24 mouse cellular contexts compared by ENCODE assay signal in the genomic region with DNA sequence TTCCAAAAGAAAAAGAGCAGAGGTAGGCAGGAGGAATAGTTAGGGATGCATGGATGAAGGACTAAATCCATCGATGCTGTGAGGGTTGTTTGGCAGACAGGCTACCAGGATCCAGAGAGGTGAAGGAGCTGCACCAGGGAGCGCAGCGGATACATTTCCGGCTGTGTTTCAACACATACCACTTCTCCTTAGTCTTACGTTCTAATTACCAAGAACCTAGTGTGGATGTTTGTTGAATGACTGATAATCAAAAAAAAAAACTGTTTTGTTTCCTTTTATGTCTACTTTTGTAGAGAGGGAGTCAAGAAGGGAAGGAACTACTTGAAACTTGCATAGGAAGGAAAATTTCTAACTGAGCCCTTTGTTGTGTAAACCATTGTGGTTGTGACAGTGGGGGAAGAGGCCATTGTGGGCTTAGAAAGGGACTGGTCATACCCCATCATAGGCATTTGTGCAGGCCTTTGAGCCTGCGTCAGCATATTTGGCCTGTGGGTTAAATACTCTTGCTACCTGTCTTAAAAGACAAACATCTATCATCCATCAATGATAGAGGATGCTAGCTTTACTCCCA. TPM values are rescaled to one million over a fixed set of nuclear protein-coding genes. Genes with fewer than 3 reads are reported as not detected.
A peak's percentile ranks its signal among the peaks of the same experiment; 100 is the strongest.
DNase-seq lines count a peak whose midpoint lies in the region; ATAC-seq and TF ChIP-seq lines count a peak whose summit lies in the region.
"Had no signal": no experiment of that assay in that cellular context is flagged by ENCODE, and none has a peak within 500 bp of the region (broad histone marks: within the 10 kb centered on the region; RNA-seq: fewer than 3 reads in every experiment).

No protein-coding gene starts in this region.

- no peaks in the 10 kb centered on the region for H3K36me3 ChIP-seq in lung, postnatal 0 days (ENCODE audit: insufficient read depth, low read length)
- H3K36me3 ChIP-seq: embryonic facial prominence, embryonic 10.5 days; limb, embryonic 13.5 days; lung, embryonic 15.5 days; midbrain, embryonic 10.5 days had no signal

- no peaks in the 10 kb centered on the region for H3K27me3 ChIP-seq in lung, postnatal 0 days (replicated peaks; ENCODE audit: insufficient read depth, low read length)
- H3K27me3 ChIP-seq: limb, embryonic 13.5 days; lung, embryonic 15.5 days had no signal

- H3K4me1 ChIP-seq in lung, postnatal 0 days (ENCODE audit: insufficient read depth, low read depth, low read length) = no peaks in the 10 kb centered on the region
- H3K4me1 ChIP-seq in lung, adult 2 months (ENCODE audit: control insufficient read depth, insufficient read depth, low read length) = no peaks in the 10 kb centered on the region
- peaks cover 49% of the 10 kb centered on the region for H3K4me1 ChIP-seq in bone marrow macrophage, adult 2 months (ENCODE audit: control insufficient read depth, insufficient read depth, low read length)
- H3K4me1 ChIP-seq: embryonic facial prominence, embryonic 10.5 days; limb, embryonic 13.5 days; lung, embryonic 15.5 days; midbrain, embryonic 10.5 days had no signal

- no peaks in the 10 kb centered on the region for H3K9me3 ChIP-seq in lung, postnatal 0 days (ENCODE audit: low read length)
- H3K9me3 ChIP-seq: embryonic facial prominence, embryonic 10.5 days; limb, embryonic 13.5 days; lung, embryonic 15.5 days; midbrain, embryonic 10.5 days had no signal

- no peak overlapping the region for H3K9ac ChIP-seq in lung, postnatal 0 days (replicated peaks; ENCODE audit: low read depth)
- H3K9ac ChIP-seq: limb, embryonic 13.5 days; lung, embryonic 15.5 days had no signal

- H3K4me3 ChIP-seq in lung, postnatal 0 days (ENCODE audit: low read depth, low read length) = no peak overlapping the region
- no peak overlapping the region for H3K4me3 ChIP-seq in lung, adult 2 months (replicated peaks; ENCODE audit: extremely low read depth, low read depth, low read length)
- peak overlapping the region; percentile 68 for H3K4me3 ChIP-seq in bone marrow macrophage, adult 2 months (ENCODE audit: insufficient read depth, low read length)
- H3K4me3 ChIP-seq: embryonic facial prominence, embryonic 10.5 days; limb, embryonic 13.5 days; lung, embryonic 15.5 days; midbrain, embryonic 10.5 days had no signal

- ATAC-seq in lung, postnatal 0 days = no peak
- peak; percentile 69 for ATAC-seq in granulocyte monocyte progenitor cell, adult 5-6 weeks (replicated peaks; ENCODE audit: poor library complexity, severe bottlenecking)
- peak; percentile 66 for ATAC-seq in megakaryocyte progenitor cell, adult 5-6 weeks (replicated peaks; ENCODE audit: poor library complexity)

- no peak overlapping the region for H3K4me2 ChIP-seq in lung, postnatal 0 days (replicated peaks; ENCODE audit: low read depth, low read length)
- H3K4me2 ChIP-seq: heart, embryonic 11.5 days; limb, embryonic 13.5 days; lung, embryonic 15.5 days had no signal

- H3K27ac ChIP-seq in lung, postnatal 0 days (ENCODE audit: low read length) = no peak overlapping the region
- H3K27ac ChIP-seq in bone marrow macrophage, adult 2 months (ENCODE audit: insufficient read depth, low read depth, low read length) = peak overlapping the region; percentile 96
- H3K27ac ChIP-seq: embryonic facial prominence, embryonic 10.5 days; limb, embryonic 13.5 days; lung, embryonic 15.5 days; midbrain, embryonic 10.5 days had no signal

- no peak for TF ChIP-seq CTCF in lung, postnatal 0 days (IDR thresholded peaks at IDR 0.05)
- TF ChIP-seq CTCF in lung, adult 2 months (IDR thresholded peaks at IDR 0.05; ENCODE audit: insufficient read depth, low read length) = no peak
- TF ChIP-seq CTCF in bone marrow macrophage, adult 2 months (IDR thresholded peaks at IDR 0.05; ENCODE audit: low read depth, low read length) = no peak

- no peak for TF ChIP-seq POLR2A in lung, adult 2 months (IDR thresholded peaks at IDR 0.05; ENCODE audit: borderline replicate concordance, extremely low read depth, low read depth, low read length)
- no peak for TF ChIP-seq POLR2A in bone marrow macrophage, adult 2 months (IDR thresholded peaks at IDR 0.05; ENCODE audit: borderline replicate concordance, low read depth, low read length)

- DNase-seq in lung, postnatal 0 days (ENCODE audit: low spot score) = peak; percentile 19
- DNase-seq in lung, adult 2 months = no peak
- DNase-seq in cerebellum, postnatal 25 days = no peak
- no peak for DNase-seq in left cerebral cortex, adult 18-20 months (ENCODE audit: low spot score in 2 of 2)
- DNase-seq: adrenal gland, postnatal 10 days; cerebellum, adult 9-10 months; kidney, adult 11 months; kidney, postnatal 4 days had no signal

- no peak for TF ChIP-seq EP300 in lung, postnatal 0 days (IDR thresholded peaks at IDR 0.05)

- 78% methylated on average over 6 of the region's 6 CpGs for WGBS in lung, postnatal 0 days
- WGBS in lung, adult 2 months = 77% methylated on average over 6 of the region's 6 CpGs

RNA-seq across cellular contexts. Expression of gene Gm49368, which starts 0.8 kb away (rescaled TPM):
- 0.32 TPM in 1 of 2 replicates, not detected in the other for polyA plus RNA-seq in lung, postnatal 0 days (2015; fragmentation: Nextera tagmentation; extraction: Ambion mirVana)
- 0.07 and 0.12 TPM in 2 replicates for polyA plus RNA-seq in lung, adult 2 months (2012; rRNA removed)
- 1.7 and 11.3 TPM in 2 replicates for polyA plus RNA-seq in bone marrow macrophage, adult 2 months (2012; ENCODE audit: insufficient read depth, insufficient read length, missing spikeins)
- not detected in 2 replicates for total RNA-seq in granulocyte monocyte progenitor cell, adult 5-6 weeks (2014; fragmentation: Nextera tagmentation)
- total RNA-seq in granulocyte monocyte progenitor cell, adult 5-6 weeks (2017) = 0.09 TPM in 1 of 2 replicates, not detected in the other
- 0.05 TPM in 1 of 2 replicates, not detected in the other for total RNA-seq in megakaryocyte progenitor cell, adult 5-6 weeks (2015)
- total RNA-seq in megakaryocyte progenitor cell, adult 5-6 weeks (2017) = not detected in 2 replicates
- not detected for total RNA-seq in left cerebral cortex, adult 18-20 months (2021)
- total RNA-seq: gastrocnemius, postnatal 4 days; hematopoietic stem cell, adult 5-6 weeks; left cerebral cortex, postnatal 25 days had no signal
- polyA plus RNA-seq: brain, embryonic 14.5 days; embryonic facial prominence, embryonic 10.5 days; heart, embryonic 11.5 days; heart, postnatal 0 days; kidney, embryonic 16.5 days; limb, embryonic 13.5 days; lung, embryonic 15.5 days; midbrain, embryonic 10.5 days; testis, adult 2 months; urinary bladder, adult 2 months had no signal

RNA-seq across cellular contexts. Expression of gene Itgam, which starts 0.9 kb away (rescaled TPM):
- polyA plus RNA-seq in lung, postnatal 0 days (2015; fragmentation: Nextera tagmentation; extraction: Ambion mirVana) = 2.2 and 2.3 TPM in 2 replicates
- polyA plus RNA-seq in lung, adult 2 months (2012; rRNA removed) = 25.2 and 27.6 TPM in 2 replicates
- 515 and 564 TPM in 2 replicates for polyA plus RNA-seq in bone marrow macrophage, adult 2 months (2012; ENCODE audit: insufficient read depth, insufficient read length, missing spikeins)
- total RNA-seq in granulocyte monocyte progenitor cell, adult 5-6 weeks (2014; fragmentation: Nextera tagmentation) = 12.5 and 17.5 TPM in 2 replicates
- 21.6 and 23.7 TPM in 2 replicates for total RNA-seq in granulocyte monocyte progenitor cell, adult 5-6 weeks (2017)
- total RNA-seq in megakaryocyte progenitor cell, adult 5-6 weeks (2015) = 23.6 and 24.3 TPM in 2 replicates
- 28.0 and 34.9 TPM in 2 replicates for total RNA-seq in megakaryocyte progenitor cell, adult 5-6 weeks (2017)
- total RNA-seq in left cerebral cortex, adult 18-20 months (2021) = 10 to 100 TPM in 1 of 2 experiments, 1 to 10 TPM in 1; 9.1 to 10.2 TPM

RNA-seq across cellular contexts. Expression of gene Trim72, which starts 59.5 kb away (rescaled TPM):
- 0.14 and 0.19 TPM in 2 replicates for polyA plus RNA-seq in lung, postnatal 0 days (2015; fragmentation: Nextera tagmentation; extraction: Ambion mirVana)
- polyA plus RNA-seq in lung, adult 2 months (2012; rRNA removed) = 5.1 and 15.4 TPM in 2 replicates
- polyA plus RNA-seq in bone marrow macrophage, adult 2 months (2012; ENCODE audit: insufficient read depth, insufficient read length, missing spikeins) = not detected in 2 replicates
- not detected in 2 replicates for total RNA-seq in granulocyte monocyte progenitor cell, adult 5-6 weeks (2014; fragmentation: Nextera tagmentation)
- total RNA-seq in granulocyte monocyte progenitor cell, adult 5-6 weeks (2017) = not detected in 2 replicates
- total RNA-seq in megakaryocyte progenitor cell, adult 5-6 weeks (2015) = not detected in 2 replicates
- total RNA-seq in megakaryocyte progenitor cell, adult 5-6 weeks (2017) = not detected in 2 replicates
- under 1 TPM; 0.66 to 0.72 TPM for total RNA-seq in left cerebral cortex, adult 18-20 months (2021)
- total RNA-seq: hematopoietic stem cell, adult 5-6 weeks had no signal
- polyA plus RNA-seq: embryonic facial prominence, embryonic 10.5 days; midbrain, embryonic 10.5 days had no signal
